Mouse (Mus musculus) hindbrain, postnatal 0 days (tissue): ENCODE measurements at regions not wholly inside any gene's neighbourhood (a gene's known extent, or its start where the extent isn't known, plus 50 kb on each side); places are given as distances from the start of the nearest gene placed in this dataset.

Experiments used
- ATAC-seq: fragments of 200-750 bp; cut with Nextera tagmentation; 2 replicates; pipeline ENCODE4 v1.8.0; 2017; ENCODE audit warnings: mild to moderate bottlenecking, moderate TSS enrichment, moderate library complexity
- DNase-seq: peaks from one replicate; pipeline ENCODE4 v3.0.0-alpha.2; 2015; ENCODE audit warnings: low spot score
- H3K27ac ChIP-seq: fragments of 300-500 bp; sonication (generic); 2 replicates; pipeline ENCODE4 v1.5.1; 2014; ENCODE audit warnings: mild to moderate bottlenecking
- H3K27me3 ChIP-seq: fragments of 300-500 bp; sonication (generic); 2 replicates; pipeline ENCODE4 v1.6.1; 2014; ENCODE audit warnings: low read length, mixed read lengths; ENCODE audit not compliant: insufficient read depth
- H3K36me3 ChIP-seq: fragments of 300-500 bp; sonication (generic); 2 replicates; pipeline ENCODE4 v1.6.1; 2014; ENCODE audit warnings: low read length, mixed read lengths; ENCODE audit not compliant: insufficient read depth
- H3K4me1 ChIP-seq: fragments of 300-500 bp; sonication (generic); 2 replicates; pipeline ENCODE4 v1.6.1; 2014; ENCODE audit warnings: antibody characterized with exemption, low read length, mixed read lengths; ENCODE audit not compliant: insufficient read depth
- H3K4me2 ChIP-seq: fragments of 300-500 bp; sonication (generic); 2 replicates; pipeline ENCODE4 v1.6.1; 2014; ENCODE audit warnings: low read depth, mild to moderate bottlenecking, low read length, moderate library complexity, mixed read lengths
- H3K4me3 ChIP-seq: fragments of 300-500 bp; sonication (generic); 2 replicates; pipeline ENCODE4 v1.5.1; 2014; ENCODE audit warnings: low read length
- H3K9ac ChIP-seq: fragments of 300-500 bp; sonication (generic); replicated peaks from 2 replicates; pipeline ENCODE4 v1.6.1; 2014; ENCODE audit warnings: mild to moderate bottlenecking, low read length, moderate library complexity, mixed read lengths
- H3K9me3 ChIP-seq: fragments of 300-500 bp; sonication (generic); 2 replicates; pipeline ENCODE4 v1.6.1; 2016; ENCODE audit warnings: low read length, mixed read lengths
- CTCF ChIP-seq: IDR thresholded peaks from 2 replicates; pipeline ENCODE4 v1.5.1; 2016; ENCODE audit warnings: antibody characterized with exemption, control low read depth, low read depth
- WGBS: fragments of 180-500 bp; shearing (Covaris S2); extraction: QIAGEN DNeasy Blood & Tissue Kit; methylation state at CpG from one replicate; pipeline ENCODE4 v1.1.7; 2014; 5-methylcytosine and 5-hydroxymethylcytosine counted together

- H3K4me3 ChIP-seq: no peak overlapping the region
- no peak overlapping the region for H3K4me2 ChIP-seq
- H3K9me3 ChIP-seq: no peaks in the 10 kb centered on the region
- TF ChIP-seq CTCF: no peak
- WGBS: 82% methylated on average over 3 of the region's 3 CpGs
- no peaks in the 10 kb centered on the region for H3K36me3 ChIP-seq
- H3K27ac ChIP-seq: no peak overlapping the region
- peaks cover 10% of the 10 kb centered on the region for H3K4me1 ChIP-seq
- no peaks in the 10 kb centered on the region for H3K27me3 ChIP-seq
- ATAC-seq (no peak), DNase-seq (no peak)
- H3K9ac ChIP-seq: no peak overlapping the region
Measured at GRCm38 (mm10) chr14:25399286-25399685, 59.7 kb upstream of the Zmiz1 start.

- Histone ChIP-seq H3K9ac (no peak overlapping the region), H3K4me2 (no peak overlapping the region), H3K27ac (no peak overlapping the region), H3K4me3 (no peak overlapping the region), H3K27me3 (no peaks in the 10 kb centered on the region), H3K4me1 (peaks cover 6% of the 10 kb centered on the region), H3K36me3 (no peaks in the 10 kb centered on the region), H3K9me3 (no peaks in the 10 kb centered on the region)
- no peak for TF ChIP-seq CTCF
- 85% methylated on average over 19 of the region's 19 CpGs for WGBS
- no peak for DNase-seq
- no peak for ATAC-seq
Measured at GRCm38 (mm10) chr14:25401104-25401963, 57.7 kb upstream of the Zmiz1 start.

DNA sequence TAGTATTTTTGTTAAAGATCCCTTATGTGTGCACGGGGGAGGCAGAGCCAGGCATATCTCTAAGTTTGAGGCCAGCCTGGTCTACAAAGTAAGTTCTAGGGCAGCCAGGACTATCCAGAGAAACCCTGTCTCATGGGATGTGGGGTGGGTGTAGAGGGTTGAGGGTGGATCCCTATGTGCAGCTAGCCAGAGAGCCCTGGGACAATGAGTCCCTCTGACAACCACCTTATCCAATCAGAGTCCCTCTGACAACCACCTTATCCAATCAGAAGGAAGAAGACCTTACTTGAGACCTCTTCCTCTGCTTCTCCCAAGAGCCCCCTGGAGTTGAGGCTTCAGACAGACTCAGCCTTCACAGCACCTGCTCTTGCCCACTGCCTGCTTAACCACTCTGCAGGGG is 56.6 kb upstream of the Zmiz1 start:
- Histone ChIP-seq H3K4me3 (no peak overlapping the region), H3K27ac (no peak overlapping the region), H3K9me3 (no peaks in the 10 kb centered on the region), H3K4me2 (no peak overlapping the region), H3K27me3 (no peaks in the 10 kb centered on the region), H3K36me3 (no peaks in the 10 kb centered on the region), H3K9ac (no peak overlapping the region), H3K4me1 (peaks cover 4% of the 10 kb centered on the region)
- TF ChIP-seq CTCF: no peak
- DNase-seq (no peak), ATAC-seq (no peak)
- 92% methylated on average over 1 of the region's 1 CpGs for WGBS

GRCm38 (mm10) chr14:25405191-25405590 is 53.8 kb upstream of the Zmiz1 start:
- Histone ChIP-seq H3K36me3 (no peaks in the 10 kb centered on the region), H3K27me3 (no peaks in the 10 kb centered on the region), H3K4me1 (no peaks in the 10 kb centered on the region), H3K9ac (no peak overlapping the region), H3K4me2 (no peak overlapping the region), H3K27ac (no peak overlapping the region), H3K4me3 (no peak overlapping the region), H3K9me3 (no peaks in the 10 kb centered on the region)
- ATAC-seq: no peak
- no peak for DNase-seq
- no peak for TF ChIP-seq CTCF
- WGBS: 57% methylated on average over 4 of the region's 4 CpGs

GRCm38 (mm10) chr14:25406059-25406458 is 52.9 kb upstream of the Zmiz1 start:
- DNase-seq: no peak
- Histone ChIP-seq H3K9me3 (no peaks in the 10 kb centered on the region), H3K4me1 (no peaks in the 10 kb centered on the region), H3K9ac (no peak overlapping the region), H3K27me3 (no peaks in the 10 kb centered on the region), H3K36me3 (no peaks in the 10 kb centered on the region), H3K4me3 (no peak overlapping the region), H3K4me2 (no peak overlapping the region), H3K27ac (no peak overlapping the region)
- no peak for ATAC-seq
- WGBS: 84% methylated on average over 3 of the region's 3 CpGs
- TF ChIP-seq CTCF: no peak

- Histone ChIP-seq H3K27ac (no peak overlapping the region), H3K9ac (no peak overlapping the region), H3K4me2 (no peak overlapping the region), H3K36me3 (no peaks in the 10 kb centered on the region), H3K27me3 (no peaks in the 10 kb centered on the region), H3K9me3 (no peaks in the 10 kb centered on the region), H3K4me3 (no peak overlapping the region), H3K4me1 (no peaks in the 10 kb centered on the region)
- no peak for TF ChIP-seq CTCF
- WGBS: 92% methylated on average over 6 of the region's 6 CpGs
- DNase-seq (no peak), ATAC-seq (no peak)
Measured at GRCm38 (mm10) chr14:25406613-25407012, 52.4 kb upstream of the Zmiz1 start.

- no peaks in the 10 kb centered on the region for H3K4me1 ChIP-seq
- no peaks in the 10 kb centered on the region for H3K36me3 ChIP-seq
- WGBS: 53% methylated on average over 7 of the region's 7 CpGs
- no peak overlapping the region for H3K4me2 ChIP-seq
- H3K27ac ChIP-seq: no peak overlapping the region
- no peak for TF ChIP-seq CTCF
- no peak overlapping the region for H3K9ac ChIP-seq
- ATAC-seq (no peak), DNase-seq (no peak)
- H3K9me3 ChIP-seq: no peaks in the 10 kb centered on the region
- no peak overlapping the region for H3K4me3 ChIP-seq
- H3K27me3 ChIP-seq: no peaks in the 10 kb centered on the region
Measured at GRCm38 (mm10) chr14:25407111-25407510, 51.9 kb upstream of the Zmiz1 start.
